Mouse (Mus musculus) liver, embryonic 12.5 days (tissue): ENCODE results near the gene Pnp. TPM values are rescaled to one million over a fixed set of nuclear protein-coding genes. Genes with fewer than 3 reads are reported as not detected.
A peak's percentile ranks its signal among the peaks of the same experiment; 100 is the strongest.
"Not testable (repeated sequence)": the region's sequence is repeated elsewhere in the genome, so short reads cannot be mapped to it uniquely, and the experiment has no call there.

ENCODE experiments used
- ATAC-seq: fragments of 200-750 bp; cut with Nextera tagmentation; 2 replicates; pipeline ENCODE4 v1.8.0; 2017; ENCODE audit warnings: moderate number of reproducible peaks, mild to moderate bottlenecking, moderate library complexity
- H3K27ac ChIP-seq: fragments of 300-500 bp; sonication (generic); 2 replicates; pipeline ENCODE4 v1.5.1; 2016; ENCODE audit warnings: mild to moderate bottlenecking
- H3K27me3 ChIP-seq: fragments of 300-500 bp; sonication (generic); replicated peaks from 2 replicates; pipeline ENCODE4 v1.6.1; 2016; ENCODE audit warnings: mild to moderate bottlenecking, moderate library complexity
- H3K36me3 ChIP-seq: fragments of 300-500 bp; sonication (generic); 2 replicates; pipeline ENCODE4 v1.6.1; 2016; ENCODE audit warnings: mild to moderate bottlenecking, moderate library complexity
- H3K4me1 ChIP-seq: fragments of 300-500 bp; sonication (generic); 2 replicates; pipeline ENCODE4 v1.6.1; 2016
- H3K4me2 ChIP-seq: fragments of 300-500 bp; sonication (generic); 2 replicates; pipeline ENCODE4 v1.6.1; 2016; ENCODE audit warnings: mild to moderate bottlenecking, moderate library complexity
- H3K4me3 ChIP-seq: fragments of 300-500 bp; sonication (generic); 2 replicates; pipeline ENCODE4 v1.5.1; 2016; ENCODE audit warnings: mild to moderate bottlenecking, moderate library complexity
- H3K9ac ChIP-seq: fragments of 300-500 bp; sonication (generic); 2 replicates; pipeline ENCODE4 v1.6.1; 2016; ENCODE audit warnings: mild to moderate bottlenecking, moderate library complexity
- H3K9me3 ChIP-seq: fragments of 300-500 bp; sonication (generic); replicated peaks from 2 replicates; pipeline ENCODE4 v1.6.1; 2016; ENCODE audit warnings: mild to moderate bottlenecking, moderate library complexity
- WGBS: fragments of 180-500 bp; shearing (Covaris S2); methylation state at CpG from one replicate; pipeline ENCODE4 v1.1.7; 2016; ENCODE audit not compliant: insufficient replicate concordance; 5-methylcytosine and 5-hydroxymethylcytosine counted together
- polyA plus RNA-seq: library from polyadenylated mRNA; unstranded; fragments of >200 nt; fragmentation: Nextera tagmentation; extraction: Ambion mirVana; gene quantifications from 2 replicates; pipeline ENCODE4 v1.2.1, GENCODE M21; 2016

Pnp gene
- polyA plus RNA-seq, 1 experiment from 2014 or later = 76.1 TPM

- Histone ChIP-seq H3K4me2 (no peak overlapping the region), H3K4me3 (no peak overlapping the region), H3K9me3 (no peaks in the 10 kb centered on the region), H3K9ac (no peak overlapping the region), H3K36me3 (0 out of 2 replicates have a peak, but pooled peaks cover 7% of the 10 kb centered on the region), H3K27ac (no peak overlapping the region), H3K27me3 (no peaks in the 10 kb centered on the region), H3K4me1 (peaks cover 14% of the 10 kb centered on the region; the same call in 1 of the 2 replicates)
- 76% methylated on average over 5 of the region's 5 CpGs for WGBS
- ATAC-seq = no peak
Observed at GRCm38 (mm10) chr14:50968216-50968980, 37.5 kb downstream of the Pnp start.

GRCm38 (mm10) chr14:50969041-50969440 lies 38.2 kb downstream of the Pnp start:
- 0 out of 2 replicates have a peak, but pooled peaks cover 7% of the 10 kb centered on the region for H3K36me3 ChIP-seq
- H3K27me3 ChIP-seq = no peaks in the 10 kb centered on the region
- WGBS = 50% methylated on average over 1 of the region's 1 CpGs
- peaks cover 14% of the 10 kb centered on the region; the same call in 1 of the 2 replicates for H3K4me1 ChIP-seq
- no peak overlapping the region for H3K4me2 ChIP-seq
- H3K27ac ChIP-seq = no peak overlapping the region
- H3K4me3 ChIP-seq = no peak overlapping the region
- no peak for ATAC-seq
- no peak overlapping the region for H3K9ac ChIP-seq
- H3K9me3 ChIP-seq = no peaks in the 10 kb centered on the region

GRCm38 (mm10) chr14:50969558-50970544 lies 39.0 kb downstream of the Pnp start:
- 25% methylated on average over 12 of the region's 12 CpGs for WGBS
- Histone ChIP-seq H3K4me2 (no peak overlapping the region), H3K4me1 (peaks cover 14% of the 10 kb centered on the region; the same call in 1 of the 2 replicates), H3K27ac (no peak overlapping the region), H3K9me3 (no peaks in the 10 kb centered on the region), H3K36me3 (no peaks in the 10 kb centered on the region), H3K9ac (0 out of 2 replicates have a peak overlapping the region, but pooled peaks have one; percentile 12), H3K27me3 (no peaks in the 10 kb centered on the region), H3K4me3 (no peak overlapping the region)
- no peak for ATAC-seq

GRCm38 (mm10) chr14:50970822-50971221 lies 39.9 kb downstream of the Pnp start:
- Histone ChIP-seq H3K9me3 (no peaks in the 10 kb centered on the region), H3K4me2 (no peak overlapping the region), H3K27me3 (no peaks in the 10 kb centered on the region), H3K4me3 (no peak overlapping the region), H3K36me3 (no peaks in the 10 kb centered on the region), H3K27ac (no peak overlapping the region), H3K9ac (no peak overlapping the region), H3K4me1 (peaks cover 14% of the 10 kb centered on the region; the same call in 1 of the 2 replicates)
- 27% methylated on average over 1 of the region's 1 CpGs for WGBS
- ATAC-seq = no peak

- H3K36me3 ChIP-seq = not testable (repeated sequence)
Observed at GRCm38 (mm10) chr14:50973054-50973453, 42.2 kb downstream of the Pnp start.

GRCm38 (mm10) chr14:50973700-50974099 lies 42.8 kb downstream of the Pnp start:
- 54% methylated on average over 4 of the region's 4 CpGs for WGBS

More at GRCm38 (mm10) chr14:50973054-50973453, 42.2 kb downstream of the Pnp start:
- not testable (repeated sequence) for H3K9ac ChIP-seq, H3K27me3 ChIP-seq, H3K4me2 ChIP-seq, H3K27ac ChIP-seq, H3K9me3 ChIP-seq, ATAC-seq, H3K4me3 ChIP-seq
- WGBS = 62% methylated on average over 5 of the region's 5 CpGs
- H3K4me1 ChIP-seq = peaks cover 14% of the 10 kb centered on the region; the same call in 1 of the 2 replicates

GRCm38 (mm10) chr14:50975001-50975400 lies 44.1 kb downstream of the Pnp start:
- no peaks in the 10 kb centered on the region for H3K27me3 ChIP-seq
- peaks cover 7% of the 10 kb centered on the region; the same call in 1 of the 2 replicates for H3K4me1 ChIP-seq
- H3K9ac ChIP-seq = no peak overlapping the region
- ATAC-seq = no peak
- H3K4me2 ChIP-seq = no peak overlapping the region
- WGBS = 38% methylated on average over 5 of the region's 5 CpGs
- no peak overlapping the region for H3K4me3 ChIP-seq
- H3K36me3 ChIP-seq = no peaks in the 10 kb centered on the region
- H3K9me3 ChIP-seq = no peaks in the 10 kb centered on the region
- no peak overlapping the region for H3K27ac ChIP-seq

More at GRCm38 (mm10) chr14:50973700-50974099, 42.8 kb downstream of the Pnp start:
- ATAC-seq = no peak
- no peaks in the 10 kb centered on the region for H3K36me3 ChIP-seq
- H3K9me3 ChIP-seq = no peaks in the 10 kb centered on the region
- H3K4me3 ChIP-seq = no peak overlapping the region
- H3K9ac ChIP-seq = no peak overlapping the region
- H3K4me1 ChIP-seq = peaks cover 14% of the 10 kb centered on the region; the same call in 1 of the 2 replicates
- no peak overlapping the region for H3K27ac ChIP-seq
- no peaks in the 10 kb centered on the region for H3K27me3 ChIP-seq
- no peak overlapping the region for H3K4me2 ChIP-seq

- H3K27ac ChIP-seq = no peak overlapping the region
- no peak overlapping the region for H3K4me3 ChIP-seq
- 34% methylated on average over 9 of the region's 9 CpGs for WGBS
- no peaks in the 10 kb centered on the region for H3K27me3 ChIP-seq
- H3K9me3 ChIP-seq = no peaks in the 10 kb centered on the region
- H3K4me1 ChIP-seq = peaks cover 6% of the 10 kb centered on the region; the same call in 1 of the 2 replicates
- ATAC-seq = no peak
- H3K36me3 ChIP-seq = no peaks in the 10 kb centered on the region
- H3K4me2 ChIP-seq = no peak overlapping the region
- H3K9ac ChIP-seq = no peak overlapping the region
Observed at GRCm38 (mm10) chr14:50976674-50977073, 45.8 kb downstream of the Pnp start.

GRCm38 (mm10) chr14:50978451-50978850 lies 47.6 kb downstream of the Pnp start:
- not testable (repeated sequence) for H3K9ac ChIP-seq, H3K4me1 ChIP-seq, H3K4me3 ChIP-seq, H3K9me3 ChIP-seq, H3K4me2 ChIP-seq, H3K27ac ChIP-seq, ATAC-seq, H3K36me3 ChIP-seq, H3K27me3 ChIP-seq
- 39% methylated on average over 6 of the region's 6 CpGs for WGBS

- no peak overlapping the region for H3K9ac ChIP-seq
- no peak overlapping the region for H3K27ac ChIP-seq
- no peaks in the 10 kb centered on the region for H3K27me3 ChIP-seq
- H3K4me3 ChIP-seq = no peak overlapping the region
- H3K9me3 ChIP-seq = no peaks in the 10 kb centered on the region
- ATAC-seq = no peak
- no peaks in the 10 kb centered on the region for H3K36me3 ChIP-seq
- H3K4me2 ChIP-seq = no peak overlapping the region
- peaks cover 8% of the 10 kb centered on the region; the same call in 1 of the 2 replicates for H3K4me1 ChIP-seq
Observed at GRCm38 (mm10) chr14:50979631-50980030, 48.7 kb downstream of the Pnp start.

GRCm38 (mm10) chr14:50981207-50981606 lies 50.3 kb downstream of the Pnp start:
- Histone ChIP-seq H3K36me3 (no peaks in the 10 kb centered on the region), H3K4me3 (no peak overlapping the region), H3K4me1 (peaks cover 8% of the 10 kb centered on the region; the same call in 1 of the 2 replicates), H3K27me3 (no peaks in the 10 kb centered on the region), H3K9me3 (no peaks in the 10 kb centered on the region), H3K27ac (no peak overlapping the region), H3K9ac (no peak overlapping the region), H3K4me2 (no peak overlapping the region)
- ATAC-seq = no peak
- 12% methylated on average over 2 of the region's 2 CpGs for WGBS

GRCm38 (mm10) chr14:50981837-50982236 lies 51.0 kb downstream of the Pnp start:
- WGBS = 24% methylated on average over 5 of the region's 5 CpGs

More at GRCm38 (mm10) chr14:50981837-50982236, 51.0 kb downstream of the Pnp start:
- Histone ChIP-seq H3K4me1 (peaks cover 8% of the 10 kb centered on the region; the same call in 1 of the 2 replicates), H3K9ac (no peak overlapping the region), H3K27me3 (no peaks in the 10 kb centered on the region), H3K9me3 (no peaks in the 10 kb centered on the region), H3K4me3 (no peak overlapping the region), H3K4me2 (no peak overlapping the region), H3K36me3 (no peaks in the 10 kb centered on the region), H3K27ac (no peak overlapping the region)
- no peak for ATAC-seq
